Mouse (Mus musculus) neutrophil, adult 59 days (primary cell): ENCODE measurements around the gene Cept1. TPM values are rescaled to one million over a fixed set of nuclear protein-coding genes. Genes with fewer than 3 reads are reported as not detected.

Source experiments
- total RNA-seq, 2 experiments: library from RNA; stranded (reverse); gene quantifications; 1 replicate in 1 of 2; 2 replicates in 1 of 2; pipeline ENCODE4 v1.2.4; 2023

Gene Cept1
- total RNA-seq: 10 to 100 TPM; 65.8 to 71.1 TPM

GRCm38 (mm10) chr3:106547171-106547923 is at the start of gene Cept1, which contains the start of gene Dram2:
Gene Cept1, minus strand, starts transcription at chr3:106547802.
Gene Dram2, plus strand, starts transcription at chr3:106547798.

GRCm38 (mm10) chr3:106482281-106483081 is 65.1 kb downstream of the Cept1 start, which contains the start of gene Dennd2d:
Gene Dennd2d, plus strand, starts transcription at chr3:106482405.

Other genes starting within 250 kb of the Cept1 start
- gene Chil6, start 141.6 kb downstream of the Cept1 start, total RNA-seq: under 1 TPM; 0.27 to 0.60 TPM
- gene Dennd2d, start 65.4 kb downstream of the Cept1 start, total RNA-seq: 10 to 100 TPM; 45.4 to 49.1 TPM
- 10 to 100 TPM; 48.7 to 51.9 TPM for gene Dram2, start within 50 bp of the Cept1 start, total RNA-seq
- gene Lrif1, start 137.2 kb upstream of the Cept1 start, total RNA-seq: 10 to 100 TPM; 27.4 to 27.9 TPM
- gene Cd53, start 242.3 kb upstream of the Cept1 start, total RNA-seq: 100 to 1,000 TPM; 450 to 467 TPM